Mouse (Mus musculus) forebrain, embryonic 13.5 days (tissue): Measurements from ENCODE around the gene H60b. TPM values are rescaled to one million over a fixed set of nuclear protein-coding genes. Genes with fewer than 3 reads are reported as not detected.
A peak's percentile ranks its signal among the peaks of the same experiment; 100 is the strongest.
"Not testable (repeated sequence)": the region's sequence is repeated elsewhere in the genome, so short reads cannot be mapped to it uniquely, and the experiment has no call there.

ENCODE experiments used
- ATAC-seq: fragments of 200-750 bp; cut with Nextera tagmentation; 2 replicates; pipeline ENCODE4 v1.8.0; 2017
- H3K27ac ChIP-seq: fragments of 300-500 bp; sonication (generic); 2 replicates; pipeline ENCODE4 v1.5.1; 2015; ENCODE audit warnings: inconsistent platforms, mild to moderate bottlenecking, moderate library complexity
- H3K27me3 ChIP-seq: fragments of 300-500 bp; sonication (generic); 2 replicates; pipeline ENCODE4 v1.6.1; 2015; ENCODE audit warnings: mild to moderate bottlenecking, inconsistent platforms
- H3K36me3 ChIP-seq: fragments of 300-500 bp; sonication (generic); 2 replicates; pipeline ENCODE4 v1.6.1; 2015; ENCODE audit warnings: mild to moderate bottlenecking, inconsistent platforms; ENCODE audit not compliant: poor library complexity, severe bottlenecking
- H3K4me1 ChIP-seq: fragments of 300-500 bp; sonication (generic); 2 replicates; pipeline ENCODE4 v1.6.1; 2015; ENCODE audit warnings: inconsistent platforms
- H3K4me2 ChIP-seq: fragments of 300-500 bp; sonication (generic); 2 replicates; pipeline ENCODE4 v1.6.1; 2015; ENCODE audit warnings: inconsistent platforms, mild to moderate bottlenecking, moderate library complexity
- H3K4me3 ChIP-seq: fragments of 300-500 bp; sonication (generic); 2 replicates; pipeline ENCODE4 v1.5.1; 2015; ENCODE audit warnings: mild to moderate bottlenecking, inconsistent platforms
- H3K9ac ChIP-seq: fragments of 300-500 bp; sonication (generic); 2 replicates; pipeline ENCODE4 v1.6.1; 2015; ENCODE audit warnings: mild to moderate bottlenecking, inconsistent platforms
- H3K9me3 ChIP-seq: fragments of 300-500 bp; sonication (generic); replicated peaks from 2 replicates; pipeline ENCODE4 v1.6.1; 2016; ENCODE audit warnings: inconsistent platforms
- WGBS: fragments of 180-500 bp; shearing (Covaris S2); methylation state at CpG from one replicate; pipeline ENCODE4 v1.1.7; 2015; 5-methylcytosine and 5-hydroxymethylcytosine counted together
- polyA plus RNA-seq: library from polyadenylated mRNA; unstranded; fragments of >200 nt; fragmentation: Nextera tagmentation; extraction: Ambion mirVana; gene quantifications from 2 replicates; pipeline ENCODE4 v1.2.1, GENCODE M21; 2015

H60b gene
- polyA plus RNA-seq, 1 experiment from 2014 or later = 0.61 TPM

GRCm38 (mm10) chr10:22172431-22173334 lies 14.3 kb downstream of the H60b start:
- ATAC-seq = 0 out of 2 replicates have a peak, but pooled peaks have one; percentile 3

GRCm38 (mm10) chr10:22173335-22174189 lies 15.2 kb downstream of the H60b start:
- H3K9ac ChIP-seq, H3K27me3 ChIP-seq, H3K4me3 ChIP-seq, H3K4me1 ChIP-seq, H3K9me3 ChIP-seq, H3K36me3 ChIP-seq, H3K27ac ChIP-seq: not testable (repeated sequence)
- H3K4me2 ChIP-seq = peak overlapping the region; percentile 18; the same call in 1 of the 2 replicates
- ATAC-seq = peak; percentile 82
- WGBS = 11% methylated on average over 12 of the region's 17 CpGs

More at GRCm38 (mm10) chr10:22172431-22173334, 14.3 kb downstream of the H60b start:
- not testable (repeated sequence) for H3K27me3 ChIP-seq, H3K9me3 ChIP-seq, H3K4me3 ChIP-seq, H3K4me1 ChIP-seq, H3K27ac ChIP-seq, H3K9ac ChIP-seq, H3K36me3 ChIP-seq
- H3K4me2 ChIP-seq = peak overlapping the region; percentile 18; the same call in 1 of the 2 replicates
- WGBS = 40% methylated on average over 1 of the region's 5 CpGs

DNA sequence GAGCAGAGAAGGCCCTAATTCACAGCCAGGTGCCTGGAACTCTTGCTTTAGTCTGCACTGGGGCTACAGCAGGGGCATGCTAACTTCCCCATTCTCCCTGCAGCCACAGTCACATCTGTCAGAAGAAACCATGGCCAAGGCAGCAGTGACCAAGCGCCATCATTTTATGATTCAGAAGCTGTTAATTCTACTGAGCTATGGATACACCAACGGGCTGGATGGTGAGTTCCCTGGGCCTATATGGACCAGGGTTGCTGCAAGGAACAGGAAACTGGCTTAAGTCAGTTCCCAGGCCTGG lies 15.8 kb downstream of the H60b start:
- ATAC-seq, H3K27me3 ChIP-seq, H3K36me3 ChIP-seq, H3K9me3 ChIP-seq, H3K4me2 ChIP-seq, H3K4me1 ChIP-seq, H3K9ac ChIP-seq, H3K27ac ChIP-seq, H3K4me3 ChIP-seq: not testable (repeated sequence)
- WGBS = 82% methylated on average over 1 of the region's 2 CpGs

- not testable (repeated sequence) for ATAC-seq, H3K27ac ChIP-seq, H3K9me3 ChIP-seq, H3K9ac ChIP-seq, H3K4me1 ChIP-seq, H3K4me2 ChIP-seq, H3K4me3 ChIP-seq, H3K36me3 ChIP-seq, H3K27me3 ChIP-seq
- WGBS = 87% methylated on average over 2 of the region's 2 CpGs
Observed at GRCm38 (mm10) chr10:22176515-22176914, 18.1 kb downstream of the H60b start.

DNA sequence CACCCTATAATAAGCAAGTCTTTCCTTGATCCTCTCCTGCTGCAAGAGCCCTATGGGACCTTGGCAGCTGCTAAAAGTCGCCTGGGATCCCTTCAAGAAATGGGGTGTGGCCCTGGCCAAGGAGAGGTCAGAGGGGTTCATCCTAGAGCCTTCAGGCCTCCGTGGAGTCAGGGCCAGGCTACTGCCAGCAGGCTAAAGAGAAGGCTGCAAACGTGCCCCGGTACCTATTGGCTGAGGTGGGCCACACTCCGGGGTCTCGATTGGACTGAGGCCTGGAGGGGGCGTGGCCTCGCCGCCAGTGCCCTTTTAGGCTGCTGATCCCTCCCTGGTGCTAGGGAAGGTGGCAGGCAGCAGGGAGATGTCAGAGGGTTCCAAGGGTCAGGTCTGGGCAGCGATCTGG lies 32.6 kb downstream of the H60b start:
- not testable (repeated sequence) for H3K9me3 ChIP-seq, H3K36me3 ChIP-seq, H3K4me1 ChIP-seq, H3K27ac ChIP-seq, H3K4me3 ChIP-seq, H3K27me3 ChIP-seq, H3K9ac ChIP-seq
- peak; percentile 74 for ATAC-seq
- 7% methylated on average over 7 of the region's 10 CpGs for WGBS
- H3K4me2 ChIP-seq = peak overlapping the region; percentile 36

- H3K4me1 ChIP-seq, H3K9me3 ChIP-seq, H3K27me3 ChIP-seq, H3K4me2 ChIP-seq, H3K4me3 ChIP-seq, ATAC-seq, H3K27ac ChIP-seq, H3K36me3 ChIP-seq, H3K9ac ChIP-seq: not testable (repeated sequence)
- 90% methylated on average over 2 of the region's 3 CpGs for WGBS
Observed at GRCm38 (mm10) chr10:22201352-22201751, 43.0 kb downstream of the H60b start.

DNA sequence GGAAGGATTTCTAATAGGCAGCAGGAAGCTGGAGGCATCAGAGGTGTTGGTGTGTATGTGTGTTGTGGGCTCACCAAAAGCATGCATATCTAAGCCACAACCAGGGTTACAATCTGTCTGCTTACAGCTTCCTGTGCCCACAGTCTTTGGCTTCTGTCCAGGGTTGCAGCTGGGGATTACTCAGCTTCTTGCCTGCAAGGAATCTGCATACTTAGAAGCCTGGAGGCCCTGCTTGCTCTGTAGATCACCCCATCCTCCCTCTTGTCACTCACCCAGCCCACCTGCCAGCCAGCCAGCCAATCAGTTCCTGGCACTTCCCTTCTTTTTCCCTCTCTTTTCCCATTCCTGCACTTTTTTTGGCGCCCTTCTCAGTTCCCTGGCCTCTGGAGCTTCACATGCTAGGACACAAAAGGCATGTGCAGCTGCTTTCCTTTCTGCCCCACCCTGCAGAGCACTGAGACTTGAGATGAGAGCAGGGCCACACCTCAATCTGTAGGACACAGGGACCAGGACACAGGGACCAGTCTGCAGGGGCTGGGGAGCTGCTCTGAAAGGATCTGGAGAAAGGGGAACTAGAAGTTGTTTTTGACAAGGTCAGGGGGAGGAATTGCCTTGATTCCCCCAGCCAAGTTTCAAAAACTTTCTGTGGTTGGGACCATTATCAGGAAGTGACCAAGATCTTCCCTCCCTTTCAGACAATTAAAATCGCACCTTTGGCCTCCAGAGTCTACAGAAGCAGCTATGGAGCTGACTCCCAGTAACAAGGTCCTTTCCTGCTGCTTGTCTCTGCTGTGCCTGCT lies 44.6 kb downstream of the H60b start:
- H3K36me3 ChIP-seq, H3K4me2 ChIP-seq, H3K27ac ChIP-seq, H3K27me3 ChIP-seq, H3K4me3 ChIP-seq, H3K4me1 ChIP-seq, H3K9me3 ChIP-seq, H3K9ac ChIP-seq: not testable (repeated sequence)
- WGBS = no CpG with 5 or more reads among the region's 2 CpGs
- peak; percentile 91 for ATAC-seq

GRCm38 (mm10) chr10:22206443-22206842 lies 48.1 kb downstream of the H60b start:
- ATAC-seq, H3K4me2 ChIP-seq, H3K27me3 ChIP-seq, H3K27ac ChIP-seq, H3K9ac ChIP-seq, H3K4me3 ChIP-seq, H3K9me3 ChIP-seq, H3K36me3 ChIP-seq, H3K4me1 ChIP-seq: not testable (repeated sequence)
- WGBS = 76% methylated on average over 1 of the region's 1 CpGs

GRCm38 (mm10) chr10:22212012-22212696 lies 53.8 kb downstream of the H60b start:
- peak; percentile 81 for ATAC-seq
- not testable (repeated sequence) for H3K27me3 ChIP-seq, H3K36me3 ChIP-seq, H3K4me2 ChIP-seq, H3K9me3 ChIP-seq, H3K9ac ChIP-seq, H3K4me3 ChIP-seq, H3K27ac ChIP-seq, H3K4me1 ChIP-seq
- WGBS = 3% methylated on average over 8 of the region's 11 CpGs

DNA sequence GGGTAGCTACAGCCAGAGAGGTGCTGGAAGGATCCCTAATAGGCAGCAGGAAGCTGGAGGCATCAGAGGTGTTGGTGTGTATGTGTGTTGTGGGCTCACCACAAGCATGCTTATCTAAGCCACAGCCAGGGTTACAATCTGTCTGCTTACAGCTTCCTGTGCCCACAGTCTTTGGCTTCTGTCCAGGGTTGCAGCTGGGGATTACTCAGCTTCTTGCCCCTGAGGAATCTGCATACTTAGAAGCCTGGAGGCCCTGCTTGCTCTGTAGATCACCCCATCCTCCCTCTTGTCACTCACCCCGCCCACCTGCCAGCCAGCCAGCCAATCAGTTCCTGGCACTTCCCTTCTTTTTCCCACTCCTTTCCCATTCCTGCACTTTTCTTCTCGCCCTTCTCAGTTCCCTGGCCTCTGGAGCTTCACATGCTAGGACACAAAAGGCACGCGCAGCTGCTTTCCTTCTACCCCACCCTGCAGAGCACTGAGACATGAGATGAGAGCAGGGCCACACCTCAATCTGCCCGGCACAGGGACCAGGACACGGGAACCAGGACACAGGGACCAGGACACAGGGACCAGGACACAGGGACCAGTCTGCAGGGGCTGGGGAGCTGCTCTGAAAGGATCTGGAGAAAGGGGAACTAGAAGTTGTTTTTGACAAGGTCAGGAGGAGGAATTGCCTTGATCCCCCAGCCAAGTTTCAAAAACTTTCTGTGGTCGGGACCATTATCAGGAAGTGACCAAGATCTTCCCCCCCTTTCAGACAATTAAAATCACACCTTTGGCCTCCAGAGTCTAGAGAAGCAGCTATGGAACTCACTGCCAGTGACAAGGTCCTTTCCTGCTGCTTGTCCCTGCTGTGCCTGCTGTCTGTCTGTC lies 65.3 kb downstream of the H60b start:
- H3K9ac ChIP-seq, H3K9me3 ChIP-seq, H3K4me3 ChIP-seq, H3K36me3 ChIP-seq, H3K27ac ChIP-seq, H3K27me3 ChIP-seq, H3K4me2 ChIP-seq, H3K4me1 ChIP-seq: not testable (repeated sequence)
- ATAC-seq = peak; percentile 94
- 17% methylated on average over 1 of the region's 7 CpGs for WGBS

- ATAC-seq = no peak
- WGBS = 92% methylated on average over 8 of the region's 8 CpGs
- H3K27me3 ChIP-seq = no peaks in the 10 kb centered on the region
- H3K4me3 ChIP-seq = no peak overlapping the region
- H3K36me3 ChIP-seq = no peaks in the 10 kb centered on the region
- no peak overlapping the region for H3K4me2 ChIP-seq
- H3K9ac ChIP-seq = no peak overlapping the region
- no peak overlapping the region for H3K27ac ChIP-seq
- H3K4me1 ChIP-seq = no peaks in the 10 kb centered on the region
- H3K9me3 ChIP-seq = peaks cover 13% of the 10 kb centered on the region
Observed at GRCm38 (mm10) chr10:22265060-22265459, 106.7 kb downstream of the H60b start.
